Mouse (Mus musculus): ENCODE results near the gene Olfr1179. TPM values are rescaled to one million over a fixed set of nuclear protein-coding genes. Genes with fewer than 3 reads are reported as not detected.

The Olfr1179 gene
- polyA plus RNA-seq (2014; fragmentation: Illumina TruSeq; extraction: RNeasy Lipid Tissue Mini Kit (QIAGEN cat#74804); ENCODE audit: insufficient read depth, low read depth, low replicate concordance), result not detected

GRCm38 (mm10) chr2:88406353-88406752 is at the start of gene Olfr1179:
Gene Olfr1179, minus strand, starts transcription at chr2:88406453.

GRCm38 (mm10) chr2:88454567-88454966 is 48.3 kb upstream of the Olfr1179 start, which contains the start of gene Olfr1183:
Gene Olfr1183, plus strand, starts transcription at chr2:88454867.

GRCm38 (mm10) chr2:88449031-88449430 is 42.8 kb upstream of the Olfr1179 start, which contains the start of gene Gm13757:
Gene Gm13757, minus strand, starts transcription at chr2:88449131.

GRCm38 (mm10) chr2:88426071-88426470 is 19.8 kb upstream of the Olfr1179 start, which contains the start of gene Olfr1181:
Gene Olfr1181, minus strand, starts transcription at chr2:88426171.

GRCm38 (mm10) chr2:88419051-88419450 is 12.8 kb upstream of the Olfr1179 start, which contains the start of gene Olfr1180:
Gene Olfr1180, minus strand, starts transcription at chr2:88419151.

GRCm38 (mm10) chr2:88386762-88387161 is 19.5 kb downstream of the Olfr1179 start, which contains the start of gene Olfr1178:
Gene Olfr1178, plus strand, starts transcription at chr2:88387062.

Other genes with a start within 250 kb of the Olfr1179 start
- gene Olfr1168, start 224.6 kb downstream of the Olfr1179 start, polyA plus RNA-seq (2014; fragmentation: Illumina TruSeq; extraction: RNeasy Lipid Tissue Mini Kit (QIAGEN cat#74804); ENCODE audit: insufficient read depth, low read depth, low replicate concordance), result not detected
- not detected for gene Olfr1170, start 178.1 kb downstream of the Olfr1179 start, polyA plus RNA-seq (2014; fragmentation: Illumina TruSeq; extraction: RNeasy Lipid Tissue Mini Kit (QIAGEN cat#74804); ENCODE audit: insufficient read depth, low read depth, low replicate concordance)
- not detected for gene Olfr1173, start 126.6 kb downstream of the Olfr1179 start, polyA plus RNA-seq (2014; fragmentation: Illumina TruSeq; extraction: RNeasy Lipid Tissue Mini Kit (QIAGEN cat#74804); ENCODE audit: insufficient read depth, low read depth, low replicate concordance)
- gene Olfr1174-ps, start 91.3 kb downstream of the Olfr1179 start, polyA plus RNA-seq (2014; fragmentation: Illumina TruSeq; extraction: RNeasy Lipid Tissue Mini Kit (QIAGEN cat#74804); ENCODE audit: insufficient read depth, low read depth, low replicate concordance), result not detected
- not detected for gene Olfr1175-ps, start 79.2 kb downstream of the Olfr1179 start, polyA plus RNA-seq (2014; fragmentation: Illumina TruSeq; extraction: RNeasy Lipid Tissue Mini Kit (QIAGEN cat#74804); ENCODE audit: insufficient read depth, low read depth, low replicate concordance)
- gene Olfr1176, start 69.7 kb downstream of the Olfr1179 start, polyA plus RNA-seq (2014; fragmentation: Illumina TruSeq; extraction: RNeasy Lipid Tissue Mini Kit (QIAGEN cat#74804); ENCODE audit: insufficient read depth, low read depth, low replicate concordance), result not detected
- gene Olfr1177-ps, start 60.0 kb downstream of the Olfr1179 start, polyA plus RNA-seq (2014; fragmentation: Illumina TruSeq; extraction: RNeasy Lipid Tissue Mini Kit (QIAGEN cat#74804); ENCODE audit: insufficient read depth, low read depth, low replicate concordance), result not detected
- gene Olfr1178, start 19.4 kb downstream of the Olfr1179 start, polyA plus RNA-seq (2014; fragmentation: Illumina TruSeq; extraction: RNeasy Lipid Tissue Mini Kit (QIAGEN cat#74804); ENCODE audit: insufficient read depth, low read depth, low replicate concordance), result not detected
- gene Olfr1180, start 12.7 kb upstream of the Olfr1179 start, polyA plus RNA-seq (2014; fragmentation: Illumina TruSeq; extraction: RNeasy Lipid Tissue Mini Kit (QIAGEN cat#74804); ENCODE audit: insufficient read depth, low read depth, low replicate concordance), result not detected
- gene Olfr1181, start 19.7 kb upstream of the Olfr1179 start, polyA plus RNA-seq (2014; fragmentation: Illumina TruSeq; extraction: RNeasy Lipid Tissue Mini Kit (QIAGEN cat#74804); ENCODE audit: insufficient read depth, low read depth, low replicate concordance), result not detected
- gene Gm13757, start 42.7 kb upstream of the Olfr1179 start, polyA plus RNA-seq (2014; fragmentation: Illumina TruSeq; extraction: RNeasy Lipid Tissue Mini Kit (QIAGEN cat#74804); ENCODE audit: insufficient read depth, low read depth, low replicate concordance), result not detected
- not detected for gene Olfr1183, start 48.4 kb upstream of the Olfr1179 start, polyA plus RNA-seq (2014; fragmentation: Illumina TruSeq; extraction: RNeasy Lipid Tissue Mini Kit (QIAGEN cat#74804); ENCODE audit: insufficient read depth, low read depth, low replicate concordance)
- gene Olfr1184, start 77.1 kb upstream of the Olfr1179 start, polyA plus RNA-seq (2014; fragmentation: Illumina TruSeq; extraction: RNeasy Lipid Tissue Mini Kit (QIAGEN cat#74804); ENCODE audit: insufficient read depth, low read depth, low replicate concordance), result not detected
- not detected for gene Olfr1185-ps1, start 86.9 kb upstream of the Olfr1179 start, polyA plus RNA-seq (2014; fragmentation: Illumina TruSeq; extraction: RNeasy Lipid Tissue Mini Kit (QIAGEN cat#74804); ENCODE audit: insufficient read depth, low read depth, low replicate concordance)
- gene Olfr1186, start 112.1 kb upstream of the Olfr1179 start, polyA plus RNA-seq (2014; fragmentation: Illumina TruSeq; extraction: RNeasy Lipid Tissue Mini Kit (QIAGEN cat#74804); ENCODE audit: insufficient read depth, low read depth, low replicate concordance), result not detected
- gene Olfr1188, start 150.5 kb upstream of the Olfr1179 start, polyA plus RNA-seq (2014; fragmentation: Illumina TruSeq; extraction: RNeasy Lipid Tissue Mini Kit (QIAGEN cat#74804); ENCODE audit: insufficient read depth, low read depth, low replicate concordance), result not detected
- not detected for gene Olfr1189, start 180.0 kb upstream of the Olfr1179 start, polyA plus RNA-seq (2014; fragmentation: Illumina TruSeq; extraction: RNeasy Lipid Tissue Mini Kit (QIAGEN cat#74804); ENCODE audit: insufficient read depth, low read depth, low replicate concordance)
- gene Olfr1191-ps1, start 234.1 kb upstream of the Olfr1179 start, polyA plus RNA-seq (2014; fragmentation: Illumina TruSeq; extraction: RNeasy Lipid Tissue Mini Kit (QIAGEN cat#74804); ENCODE audit: insufficient read depth, low read depth, low replicate concordance), result not detected
- gene Olfr1192-ps1, start 242.1 kb upstream of the Olfr1179 start, polyA plus RNA-seq (2014; fragmentation: Illumina TruSeq; extraction: RNeasy Lipid Tissue Mini Kit (QIAGEN cat#74804); ENCODE audit: insufficient read depth, low read depth, low replicate concordance), result not detected